8 mouse cellular contexts compared by ENCODE assay signal in the genomic region with DNA sequence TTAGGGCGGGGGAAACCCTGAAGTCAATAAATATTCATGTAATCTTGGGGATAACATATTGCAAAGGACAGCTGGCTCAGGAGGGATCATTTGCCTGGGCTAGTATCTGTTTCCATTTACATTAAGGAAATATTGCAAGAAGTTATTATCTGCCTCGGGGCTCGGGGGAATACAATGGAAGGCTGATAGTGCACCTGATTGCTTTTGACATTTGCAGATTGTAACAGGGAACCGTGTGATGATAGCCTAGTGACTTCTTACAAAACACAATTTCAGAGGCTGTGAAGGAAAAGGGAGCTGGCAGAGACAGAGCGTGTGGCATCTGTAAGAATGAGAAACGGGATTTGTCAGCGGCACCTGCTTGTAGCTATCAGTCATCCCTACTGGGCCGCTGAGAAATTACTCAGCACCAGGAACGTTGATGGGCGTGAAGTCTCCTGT.
DNase-seq lines count a peak whose midpoint lies in the region; ATAC-seq lines count a peak whose summit lies in the region.
"Had no signal": no experiment of that assay in that cellular context is flagged by ENCODE, and none has a peak within 500 bp of the region (broad histone marks: within the 10 kb centered on the region; RNA-seq: fewer than 3 reads in every experiment).

No protein-coding gene starts in this region.

- WGBS in heart, embryonic 16.5 days, result 32% methylated on average over 10 of the region's 10 CpGs
- 37% methylated on average over 10 of the region's 10 CpGs for WGBS in hindbrain, embryonic 12.5 days
- WGBS in neural tube, embryonic 12.5 days, result 51% methylated on average over 10 of the region's 10 CpGs

- H3K27me3 ChIP-seq in heart, embryonic 16.5 days (ENCODE audit: control insufficient read depth, insufficient read depth, low read length), result no peaks in the 10 kb centered on the region
- H3K27me3 ChIP-seq in hindbrain, embryonic 12.5 days, result no peaks in the 10 kb centered on the region
- H3K27me3 ChIP-seq in neural tube, embryonic 12.5 days (replicated peaks), result no peaks in the 10 kb centered on the region

- H3K36me3 ChIP-seq in heart, embryonic 16.5 days (ENCODE audit: control insufficient read depth, insufficient read depth), result no peaks in the 10 kb centered on the region
- H3K36me3 ChIP-seq in hindbrain, embryonic 12.5 days, result no peaks in the 10 kb centered on the region
- no peaks in the 10 kb centered on the region for H3K36me3 ChIP-seq in neural tube, embryonic 12.5 days

- ATAC-seq in heart, embryonic 16.5 days (replicated peaks; ENCODE audit: extremely low read depth, insufficient read depth, low FRiP score), result no peak
- peak; percentile 87 for ATAC-seq in hindbrain, embryonic 12.5 days (ENCODE audit: low FRiP score)
- ATAC-seq in neural tube, embryonic 12.5 days (ENCODE audit: low FRiP score, low read depth), result peak; percentile 74

- H3K4me1 ChIP-seq in heart, embryonic 16.5 days (ENCODE audit: control insufficient read depth, insufficient read depth, low read length), result peaks cover 4% of the 10 kb centered on the region; the same call in 1 of the 2 replicates
- 0 out of 2 replicates have a peak, but pooled peaks cover 4% of the 10 kb centered on the region for H3K4me1 ChIP-seq in hindbrain, embryonic 12.5 days
- no peaks in the 10 kb centered on the region for H3K4me1 ChIP-seq in neural tube, embryonic 12.5 days

- peak overlapping the region; percentile 45; the same call in 1 of the 2 replicates for H3K4me2 ChIP-seq in heart, embryonic 16.5 days (ENCODE audit: low read depth, low read length)
- no peak overlapping the region for H3K4me2 ChIP-seq in hindbrain, embryonic 12.5 days (replicated peaks)
- no peak overlapping the region for H3K4me2 ChIP-seq in neural tube, embryonic 12.5 days (replicated peaks)

- H3K9ac ChIP-seq in heart, embryonic 16.5 days (ENCODE audit: low read length), result no peak overlapping the region
- no peak overlapping the region for H3K9ac ChIP-seq in hindbrain, embryonic 12.5 days
- H3K9ac ChIP-seq in neural tube, embryonic 12.5 days, result no peak overlapping the region
- H3K9ac ChIP-seq: liver, embryonic 14.5 days had no signal

- intact Hi-C loops in heart, postnatal 36 days (cut with DNase I), result no loop called here

- H3K9me3 ChIP-seq in heart, embryonic 16.5 days (replicated peaks; ENCODE audit: control insufficient read depth, low read length), result no peaks in the 10 kb centered on the region
- H3K9me3 ChIP-seq in hindbrain, embryonic 12.5 days (replicated peaks), result no peaks in the 10 kb centered on the region
- no peaks in the 10 kb centered on the region for H3K9me3 ChIP-seq in neural tube, embryonic 12.5 days

- H3K27ac ChIP-seq in heart, embryonic 16.5 days (ENCODE audit: low read length), result no peak overlapping the region
- H3K27ac ChIP-seq in hindbrain, embryonic 12.5 days, result peak overlapping the region; percentile 60
- no peak overlapping the region for H3K27ac ChIP-seq in neural tube, embryonic 12.5 days
- H3K27ac ChIP-seq: liver, embryonic 14.5 days had no signal

- H3K4me3 ChIP-seq in heart, embryonic 16.5 days (ENCODE audit: low read length), result no peak overlapping the region; the same call in 1 of the 2 replicates
- H3K4me3 ChIP-seq in hindbrain, embryonic 12.5 days, result no peak overlapping the region
- H3K4me3 ChIP-seq in neural tube, embryonic 12.5 days, result no peak overlapping the region

- no peak for DNase-seq in heart, postnatal 36 days
- peak; percentile 26 to 45 for DNase-seq in layer of hippocampus, adult 8-10 months (ENCODE audit: low spot score in 2 of 2)
- DNase-seq in thymus, postnatal 36 days, result no peak
- DNase-seq in spleen, postnatal 4 days (ENCODE audit: low spot score in 2 of 2), result no peak

Comparison
In these comparisons a context has a peak if more than half of its experiments do, and no peak if none do; other contexts are left out.
1. DNase-seq: peak in layer of hippocampus, adult 8-10 months (2 of 2); none in heart, postnatal 36 days (0 of 2), thymus, postnatal 36 days (0 of 2) and spleen, postnatal 4 days (0 of 2).